Mouse (Mus musculus): Measurements from ENCODE around the gene Spata31d1d.
"Not testable (repeated sequence)": the region's sequence is repeated elsewhere in the genome, so short reads cannot be mapped to it uniquely, and the experiment has no call there.

Spata31d1d gene

GRCm38 (mm10) chr13:59731652-59732051 lies at the start of gene Spata31d1d:
TSS of gene Spata31d1d (minus strand) at chr13:59731752.
- no peak for DNase-seq

GRCm38 (mm10) chr13:59779744-59780264 lies 48.3 kb upstream of the Spata31d1d start:
- not testable (repeated sequence) for DNase-seq

GRCm38 (mm10) chr13:59779213-59779612 lies 47.7 kb upstream of the Spata31d1d start:
- DNase-seq: no peak

- peak; percentile 52 for DNase-seq
Observed at GRCm38 (mm10) chr13:59775168-59775567, 43.6 kb upstream of the Spata31d1d start.

- DNase-seq: peak; percentile 84
Observed at GRCm38 (mm10) chr13:59771257-59771656, 39.7 kb upstream of the Spata31d1d start.

GRCm38 (mm10) chr13:59770847-59771246 lies 39.3 kb upstream of the Spata31d1d start:
- DNase-seq: peak; percentile 10

- DNase-seq: peak; percentile 82
Observed at GRCm38 (mm10) chr13:59770164-59770562, 38.6 kb upstream of the Spata31d1d start.

GRCm38 (mm10) chr13:59769296-59770163 lies 38.0 kb upstream of the Spata31d1d start, which contains the start of gene Isca1:
TSS of gene Isca1 (minus strand) at chr13:59769810.
- peak; percentile 99 for DNase-seq

GRCm38 (mm10) chr13:59768531-59768930 lies 37.0 kb upstream of the Spata31d1d start:
- no peak for DNase-seq

- peak; percentile 36 for DNase-seq
Observed at GRCm38 (mm10) chr13:59766786-59767515, 35.4 kb upstream of the Spata31d1d start.

- no peak for DNase-seq
Observed at GRCm38 (mm10) chr13:59762791-59763190, 31.2 kb upstream of the Spata31d1d start.

GRCm38 (mm10) chr13:59756906-59757305 lies 25.4 kb upstream of the Spata31d1d start:
- no peak for DNase-seq

- no peak for DNase-seq
Observed at GRCm38 (mm10) chr13:59750310-59750709, 18.8 kb upstream of the Spata31d1d start.

GRCm38 (mm10) chr13:59746711-59747110 lies 15.2 kb upstream of the Spata31d1d start, which contains the start of gene 1700014D04Rik:
TSS of gene 1700014D04Rik (minus strand) at chr13:59746752.
- DNase-seq: no peak

GRCm38 (mm10) chr13:59746164-59746563 lies 14.6 kb upstream of the Spata31d1d start:
- DNase-seq: no peak

- DNase-seq: no peak
Observed at GRCm38 (mm10) chr13:59745462-59745861, 13.9 kb upstream of the Spata31d1d start.

- DNase-seq: peak; percentile 38
Observed at GRCm38 (mm10) chr13:59741697-59742096, 10.1 kb upstream of the Spata31d1d start.

- peak; percentile 41 for DNase-seq
Observed at GRCm38 (mm10) chr13:59741096-59741495, 9.5 kb upstream of the Spata31d1d start.

GRCm38 (mm10) chr13:59739397-59739796 lies 7.8 kb upstream of the Spata31d1d start:
- no peak for DNase-seq

- no peak for DNase-seq
Observed at GRCm38 (mm10) chr13:59738455-59738854, 6.9 kb upstream of the Spata31d1d start.

- DNase-seq: no peak
Observed at GRCm38 (mm10) chr13:59735190-59735589, 3.6 kb upstream of the Spata31d1d start.

GRCm38 (mm10) chr13:59734347-59734746 lies 2.8 kb upstream of the Spata31d1d start:
- not testable (repeated sequence) for DNase-seq

GRCm38 (mm10) chr13:59733936-59734335 lies 2.4 kb upstream of the Spata31d1d start:
- DNase-seq: no peak

Data from lung, postnatal 14 days (tissue).